In the genomic region with DNA sequence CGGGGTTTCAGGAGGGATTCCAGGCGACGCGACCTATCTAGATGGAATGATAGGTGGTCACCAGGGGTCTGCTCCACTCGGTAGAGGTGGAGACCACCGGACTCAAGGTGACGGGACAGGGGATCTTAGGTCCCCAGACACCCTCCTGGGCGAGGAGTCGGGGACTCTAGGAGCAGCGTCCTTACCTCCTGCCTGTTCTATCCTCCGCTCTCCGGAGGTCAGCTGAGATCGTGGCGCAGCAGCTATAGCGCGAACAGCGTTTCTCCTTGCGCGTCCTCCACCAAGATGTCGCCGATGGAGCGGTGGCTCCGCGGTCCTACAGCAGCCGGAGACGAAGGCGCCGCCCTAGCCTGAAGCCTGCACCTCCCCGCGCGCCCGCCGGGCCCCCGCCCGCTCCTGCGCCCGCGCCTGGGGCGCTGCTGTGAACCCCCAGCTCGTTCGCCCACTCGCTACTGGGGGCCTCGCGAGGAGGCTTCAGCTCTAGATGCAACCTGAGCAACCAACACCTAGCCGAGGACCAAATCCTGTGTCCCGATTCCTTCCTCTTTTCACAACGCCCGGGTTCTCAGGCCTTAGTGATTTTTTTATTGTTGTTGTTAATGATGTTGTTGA, we compare ENCODE assay signal across 8 mouse cellular contexts. TPM values are rescaled to one million over a fixed set of nuclear protein-coding genes. Genes with fewer than 3 reads are reported as not detected.
DNase-seq lines count a peak whose midpoint lies in the region; ATAC-seq lines count a peak whose summit lies in the region.

Gene Ccsap (minus strand): TSS at position 562 of the 612 bp plus-strand sequence.

- peaks cover 22% of the 10 kb centered on the region for H3K27me3 ChIP-seq in forebrain, embryonic 13.5 days
- H3K27me3 ChIP-seq in hindbrain, embryonic 15.5 days: peaks cover 17% of the 10 kb centered on the region; the same call in 1 of the 2 replicates
- peaks cover 9% of the 10 kb centered on the region; the same call in 1 of the 2 replicates for H3K27me3 ChIP-seq in limb, embryonic 11.5 days (ENCODE audit: control insufficient read depth, insufficient read depth, low read length)

- H3K4me2 ChIP-seq in forebrain, embryonic 13.5 days: peak within 1 kb of the TSS; percentile 84
- peak within 1 kb of the TSS; percentile 89 for H3K4me2 ChIP-seq in hindbrain, embryonic 15.5 days
- H3K4me2 ChIP-seq in limb, embryonic 11.5 days (ENCODE audit: low read depth, severe bottlenecking): peak within 1 kb of the TSS; percentile 92

- H3K9ac ChIP-seq in forebrain, embryonic 13.5 days: peak within 1 kb of the TSS; percentile 85
- H3K9ac ChIP-seq in hindbrain, embryonic 15.5 days: peak within 1 kb of the TSS; percentile 85
- peak within 1 kb of the TSS; percentile 68 for H3K9ac ChIP-seq in limb, embryonic 11.5 days (ENCODE audit: low read length)

- H3K9me3 ChIP-seq in forebrain, embryonic 13.5 days (replicated peaks): no peaks in the 10 kb centered on the region
- H3K9me3 ChIP-seq in hindbrain, embryonic 15.5 days: no peaks in the 10 kb centered on the region
- no peaks in the 10 kb centered on the region for H3K9me3 ChIP-seq in limb, embryonic 11.5 days (ENCODE audit: control insufficient read depth, low read length)

- H3K36me3 ChIP-seq in forebrain, embryonic 13.5 days (ENCODE audit: poor library complexity, severe bottlenecking): no peaks in the 10 kb centered on the region
- no peaks in the 10 kb centered on the region for H3K36me3 ChIP-seq in hindbrain, embryonic 15.5 days
- no peaks in the 10 kb centered on the region for H3K36me3 ChIP-seq in limb, embryonic 11.5 days (ENCODE audit: control insufficient read depth, insufficient read depth, low read length)

- peak within 1 kb of the TSS; percentile 58 for H3K27ac ChIP-seq in forebrain, embryonic 13.5 days
- H3K27ac ChIP-seq in hindbrain, embryonic 15.5 days (replicated peaks): peak within 1 kb of the TSS; percentile 91
- no peak within 1 kb of the TSS; the same call in 1 of the 2 replicates for H3K27ac ChIP-seq in limb, embryonic 11.5 days (replicated peaks; ENCODE audit: low read depth, low read length)

- 1% methylated on average over 48 of the region's 48 CpGs for WGBS in forebrain, embryonic 13.5 days
- 2% methylated on average over 47 of the region's 48 CpGs for WGBS in hindbrain, embryonic 15.5 days
- WGBS in limb, embryonic 11.5 days: under 1% methylated on average over 48 of the region's 48 CpGs

- peak; percentile 62 for ATAC-seq in activated CD4-positive, CD25-positive, alpha-beta regulatory T cell, adult 4 months
- ATAC-seq in forebrain, embryonic 13.5 days: peak; percentile 72
- no peak; the same call in 1 of the 2 replicates for ATAC-seq in hindbrain, embryonic 15.5 days (ENCODE audit: low FRiP score, low read depth)
- peak; percentile 62 for ATAC-seq in limb, embryonic 11.5 days (ENCODE audit: insufficient number of reproducible peaks, low FRiP score, low TSS enrichment, low read depth)

- H3K4me1 ChIP-seq in forebrain, embryonic 13.5 days: peaks cover 23% of the 10 kb centered on the region
- H3K4me1 ChIP-seq in hindbrain, embryonic 15.5 days (replicated peaks): peaks cover 26% of the 10 kb centered on the region
- peaks cover 5% of the 10 kb centered on the region for H3K4me1 ChIP-seq in limb, embryonic 11.5 days (ENCODE audit: control insufficient read depth, insufficient read depth, low read length)

- H3K4me3 ChIP-seq in forebrain, embryonic 13.5 days: peak within 1 kb of the TSS; percentile 92
- H3K4me3 ChIP-seq in hindbrain, embryonic 15.5 days: peak within 1 kb of the TSS; percentile 98
- H3K4me3 ChIP-seq in limb, embryonic 11.5 days (ENCODE audit: low read depth, low read length): peak within 1 kb of the TSS; percentile 97

- peak; percentile 60 to 81 for DNase-seq in adrenal gland, adult (ENCODE audit: inconsistent age in 2 of 2, low spot score in 1 of 2)
- no peak for DNase-seq in adrenal gland, adult 8-10 months
- DNase-seq in limb, embryonic 11.5 days (ENCODE audit: low spot score): no peak
- DNase-seq in mesoderm, embryonic 11.5 days (ENCODE audit: low read depth, low spot score): peak; percentile 50
- peak; percentile 27 to 41 for DNase-seq in spleen, postnatal 36 days (ENCODE audit: low spot score in 2 of 2)

RNA-seq across cellular contexts. Expression of gene Ccsap, which starts in this region (rescaled TPM):
- 1 to 10 TPM; 2.2 to 3.3 (median 2.3) TPM for total RNA-seq in adrenal gland, adult 8-10 months (2022)
- polyA plus RNA-seq in activated CD4-positive, CD25-positive, alpha-beta regulatory T cell, adult 4 months (2017; shearing (Covaris generic)): 1 to 10 TPM; 3.2 to 3.3 TPM
- 6.4 and 7.4 TPM in 2 replicates for polyA plus RNA-seq in forebrain, embryonic 13.5 days (2015; fragmentation: Nextera tagmentation; extraction: Ambion mirVana)
- 5.7 and 6.2 TPM in 2 replicates for polyA plus RNA-seq in hindbrain, embryonic 15.5 days (2015; fragmentation: Nextera tagmentation; extraction: Ambion mirVana)
- polyA plus RNA-seq in limb, embryonic 11.5 days (2014; fragmentation: Nextera tagmentation; extraction: Ambion mirVana): 6.3 and 7.3 TPM in 2 replicates

Comparison
In these comparisons a context has a peak if more than half of its experiments do, and no peak if none do; other contexts are left out.
1. DNase-seq: peak in adrenal gland, adult (2 of 2), mesoderm, embryonic 11.5 days (single experiment) and spleen, postnatal 36 days (2 of 2); none in adrenal gland, adult 8-10 months (single experiment) and limb, embryonic 11.5 days (single experiment).
2. Peak in every context shown above with its lines, with median percentiles within 50 percentile points of each other: H3K4me2 ChIP-seq, H3K4me3 ChIP-seq and H3K9ac ChIP-seq.